Mouse (Mus musculus): ENCODE data around the gene Uspl1. TPM values are rescaled to one million over a fixed set of nuclear protein-coding genes. Genes with fewer than 3 reads are reported as not detected.
A peak's percentile ranks its signal among the peaks of the same experiment; 100 is the strongest.

The Uspl1 gene
- polyA plus RNA-seq, 1 experiment from 2014 or later, result 72.3 TPM

DNA sequence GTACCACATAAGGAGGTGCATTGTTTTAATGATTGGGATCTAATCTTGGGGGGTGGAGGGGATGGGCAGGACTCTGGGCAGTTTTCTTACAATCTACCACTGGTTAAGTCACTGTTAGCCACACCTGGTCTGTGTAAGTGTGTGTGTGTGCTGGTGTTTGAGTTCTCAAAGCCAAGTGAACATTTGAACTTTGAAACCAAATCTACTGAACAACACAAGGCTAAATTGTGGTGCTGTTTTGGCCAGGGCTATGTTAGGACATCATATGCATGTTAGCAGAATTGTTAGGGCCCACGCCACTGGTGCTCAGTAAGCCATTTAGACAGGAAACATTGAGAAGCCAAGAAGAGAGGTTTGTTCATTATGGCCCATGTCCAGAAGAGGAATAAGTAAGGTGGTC lies 14.6 kb downstream of the Uspl1 start:
- no peak for ATAC-seq (ENCODE audit: low FRiP score, low read depth)
- H3K4me2 ChIP-seq (replicated peaks), result no peak overlapping the region

DNA sequence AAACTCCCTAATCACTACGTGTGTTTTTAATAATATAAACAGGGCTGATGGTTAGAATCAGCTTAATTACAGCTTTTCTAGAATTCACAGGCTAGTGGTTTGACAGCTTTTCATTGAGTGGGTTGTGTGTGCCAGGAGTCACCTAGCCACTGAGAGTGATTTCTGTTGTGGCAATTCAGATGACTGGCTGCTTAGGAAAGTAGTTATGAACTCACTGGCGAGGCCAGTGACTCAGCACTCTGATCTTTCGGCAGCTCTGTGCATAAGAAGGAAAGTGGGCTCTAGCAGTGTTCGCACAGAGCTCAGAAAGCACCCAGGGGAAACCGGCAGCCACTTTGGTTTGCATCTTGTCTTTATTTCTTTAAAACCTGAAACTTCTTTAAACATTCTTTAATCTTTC lies 18.8 kb downstream of the Uspl1 start:
- Histone ChIP-seq H3K27ac (replicated peaks) (no peak overlapping the region), H3K4me1 (peaks cover 7% of the 10 kb centered on the region; the same call in 1 of the 2 replicates), H3K4me3 (no peak overlapping the region), H3K9me3 (no peaks in the 10 kb centered on the region), H3K36me3 (peaks cover 68% of the 10 kb centered on the region), H3K9ac (replicated peaks) (no peak overlapping the region), H3K27me3 (no peaks in the 10 kb centered on the region), H3K4me2 (replicated peaks) (no peak overlapping the region)
- ATAC-seq (ENCODE audit: low FRiP score, low read depth), result no peak
- 91% methylated on average over 5 of the region's 5 CpGs for WGBS

More for the DNA sequence above, 14.6 kb downstream of the Uspl1 start:
- Histone ChIP-seq H3K4me3 (no peak overlapping the region), H3K9me3 (no peaks in the 10 kb centered on the region), H3K4me1 (peaks cover 9% of the 10 kb centered on the region; the same call in 1 of the 2 replicates), H3K27ac (replicated peaks) (no peak overlapping the region), H3K27me3 (no peaks in the 10 kb centered on the region), H3K36me3 (peaks cover 76% of the 10 kb centered on the region), H3K9ac (replicated peaks) (no peak overlapping the region)
- 92% methylated on average over 1 of the region's 1 CpGs for WGBS

DNA sequence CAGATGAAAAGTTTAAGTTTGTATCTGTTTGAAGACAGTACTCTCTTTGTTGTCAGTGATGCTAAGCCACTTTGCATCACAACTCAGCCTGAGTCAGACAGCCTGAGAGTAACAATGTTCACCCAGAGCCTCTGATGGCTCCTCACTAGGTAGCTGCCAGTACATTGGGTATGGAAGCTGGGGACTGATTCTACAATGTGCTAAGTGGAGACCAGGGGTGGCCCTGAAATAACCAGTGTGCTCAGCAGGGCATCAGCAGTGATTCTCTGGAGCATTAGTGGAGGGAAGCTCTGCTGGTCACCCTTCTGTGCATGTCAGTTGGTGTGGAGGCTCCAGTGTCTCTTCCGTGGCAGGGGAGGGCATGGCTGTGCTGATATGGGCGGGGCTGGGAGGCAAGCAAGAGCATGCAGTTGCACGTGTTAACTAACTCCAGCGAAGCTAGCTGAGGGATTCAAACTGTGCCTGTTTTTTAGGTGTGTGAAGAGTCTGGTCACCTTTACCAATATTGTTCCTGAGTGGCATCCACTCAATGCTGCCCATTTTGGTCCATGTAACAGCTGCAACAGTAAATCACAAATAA lies 19.7 kb downstream of the Uspl1 start:
- 92% methylated on average over 4 of the region's 4 CpGs for WGBS
- Histone ChIP-seq H3K27me3 (no peaks in the 10 kb centered on the region), H3K4me2 (replicated peaks) (no peak overlapping the region), H3K9me3 (no peaks in the 10 kb centered on the region), H3K36me3 (peaks cover 61% of the 10 kb centered on the region), H3K4me3 (no peak overlapping the region), H3K27ac (replicated peaks) (no peak overlapping the region), H3K9ac (replicated peaks) (no peak overlapping the region), H3K4me1 (peaks cover 9% of the 10 kb centered on the region; the same call in 1 of the 2 replicates)
- no peak for ATAC-seq (ENCODE audit: low FRiP score, low read depth)

DNA sequence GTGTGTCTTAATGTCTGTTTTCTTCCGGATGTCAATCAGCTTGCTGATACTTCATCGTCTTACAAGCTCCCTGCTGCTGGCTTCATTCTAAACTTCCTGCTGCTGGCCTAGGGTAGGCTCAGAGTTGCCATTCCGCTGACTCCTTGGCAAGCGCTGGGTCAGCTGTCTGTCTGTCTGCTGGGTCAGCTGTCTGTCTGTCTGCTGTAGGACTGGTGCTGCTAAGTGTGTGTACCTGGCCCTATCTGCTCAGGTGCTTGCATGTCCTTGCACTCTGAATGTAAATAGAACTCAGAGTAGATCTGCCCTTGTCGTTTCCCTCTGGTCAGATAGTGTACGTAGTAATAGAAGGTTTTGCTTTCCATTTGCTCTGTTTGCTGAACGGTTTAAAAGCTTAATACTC lies 20.7 kb downstream of the Uspl1 start:
- Histone ChIP-seq H3K27ac (replicated peaks) (no peak overlapping the region), H3K27me3 (no peaks in the 10 kb centered on the region), H3K9me3 (no peaks in the 10 kb centered on the region), H3K4me1 (peaks cover 17% of the 10 kb centered on the region), H3K36me3 (peaks cover 53% of the 10 kb centered on the region), H3K9ac (replicated peaks) (no peak overlapping the region), H3K4me3 (no peak overlapping the region), H3K4me2 (replicated peaks) (no peak overlapping the region)
- WGBS, result 87% methylated on average over 7 of the region's 7 CpGs
- ATAC-seq (ENCODE audit: low FRiP score, low read depth), result no peak

DNA sequence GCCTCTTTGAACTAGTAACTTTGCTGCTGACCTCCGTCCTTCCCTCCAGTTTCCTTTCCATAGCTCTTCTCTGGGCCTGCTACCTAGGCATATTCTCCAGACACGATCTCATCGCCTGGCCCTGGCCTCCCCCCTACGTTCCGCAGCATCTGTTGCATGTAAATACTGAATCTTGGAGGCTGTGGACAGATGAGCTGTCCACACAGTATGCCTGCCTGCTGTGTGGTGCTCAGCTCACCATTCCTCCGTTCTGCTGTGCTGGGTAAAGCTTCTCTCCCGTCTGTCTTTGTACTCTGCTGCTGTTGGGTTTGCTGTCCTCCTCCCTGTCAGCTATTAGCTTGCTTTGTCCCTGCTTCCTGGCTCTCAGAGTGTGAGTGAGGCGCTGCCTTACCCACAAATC lies 21.1 kb downstream of the Uspl1 start:
- ATAC-seq (ENCODE audit: low FRiP score, low read depth), result no peak
- Histone ChIP-seq H3K27ac (replicated peaks) (no peak overlapping the region; the same call in 1 of the 2 replicates), H3K36me3 (peaks cover 55% of the 10 kb centered on the region), H3K4me2 (replicated peaks) (no peak overlapping the region), H3K27me3 (no peaks in the 10 kb centered on the region), H3K4me1 (peaks cover 20% of the 10 kb centered on the region), H3K9ac (replicated peaks) (no peak overlapping the region), H3K4me3 (no peak overlapping the region), H3K9me3 (no peaks in the 10 kb centered on the region)
- 76% methylated on average over 8 of the region's 8 CpGs for WGBS

DNA sequence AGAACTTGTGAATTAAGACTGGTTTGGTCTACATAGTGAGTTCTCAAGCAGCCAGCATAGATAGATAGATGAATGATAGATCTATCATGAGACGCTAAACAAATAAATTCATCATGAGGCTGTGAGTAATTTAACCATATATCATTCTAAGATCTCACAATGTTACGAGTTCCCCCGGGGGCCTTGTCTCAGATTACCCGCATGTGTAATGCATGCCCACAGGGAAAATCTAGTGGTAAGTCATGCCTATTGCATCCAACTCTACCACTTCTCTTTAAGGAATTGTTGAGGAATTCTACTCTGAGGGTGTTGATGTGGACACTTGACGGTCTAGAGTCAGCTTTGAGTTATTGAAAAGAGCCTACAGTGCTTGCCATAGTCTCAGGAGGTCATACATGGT lies 22.1 kb downstream of the Uspl1 start:
- peaks cover 24% of the 10 kb centered on the region for H3K4me1 ChIP-seq
- H3K9ac ChIP-seq (replicated peaks), result no peak overlapping the region
- WGBS, result 97% methylated on average over 5 of the region's 5 CpGs
- no peak overlapping the region for H3K4me3 ChIP-seq
- ATAC-seq (ENCODE audit: low FRiP score, low read depth), result no peak
- H3K27ac ChIP-seq (replicated peaks), result no peak overlapping the region
- no peak overlapping the region for H3K4me2 ChIP-seq (replicated peaks)
- no peaks in the 10 kb centered on the region for H3K9me3 ChIP-seq
- no peaks in the 10 kb centered on the region for H3K27me3 ChIP-seq
- H3K36me3 ChIP-seq, result peaks cover 53% of the 10 kb centered on the region

DNA sequence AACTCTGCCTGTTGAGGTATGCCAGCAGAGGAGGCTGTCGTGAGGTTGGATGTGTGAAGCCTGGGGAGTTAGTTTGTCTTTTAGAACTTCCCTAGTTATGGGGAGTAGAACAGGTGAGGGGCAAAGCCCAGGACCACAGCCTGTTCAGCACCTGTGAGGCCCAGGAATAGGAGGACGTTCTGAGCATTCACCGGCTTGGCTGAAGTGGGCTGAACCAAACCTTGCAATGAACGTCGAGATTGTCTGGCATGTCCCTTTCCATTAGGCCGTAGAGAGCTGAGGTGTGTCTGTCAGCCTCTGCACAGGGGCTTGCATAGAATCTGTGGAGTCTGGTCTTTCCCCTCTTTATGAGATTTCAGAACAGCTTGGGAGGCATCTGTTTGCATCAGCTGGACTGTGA lies 23.5 kb downstream of the Uspl1 start:
- WGBS, result 69% methylated on average over 6 of the region's 6 CpGs
- H3K4me1 ChIP-seq, result peaks cover 24% of the 10 kb centered on the region
- no peak for ATAC-seq (ENCODE audit: low FRiP score, low read depth)
- H3K36me3 ChIP-seq, result peaks cover 52% of the 10 kb centered on the region
- H3K27me3 ChIP-seq, result no peaks in the 10 kb centered on the region
- H3K4me3 ChIP-seq, result no peak overlapping the region
- H3K4me2 ChIP-seq (replicated peaks), result no peak overlapping the region
- H3K27ac ChIP-seq (replicated peaks), result peak overlapping the region; percentile 35; the same call in 1 of the 2 replicates
- no peak overlapping the region for H3K9ac ChIP-seq (replicated peaks)
- H3K9me3 ChIP-seq, result no peaks in the 10 kb centered on the region

DNA sequence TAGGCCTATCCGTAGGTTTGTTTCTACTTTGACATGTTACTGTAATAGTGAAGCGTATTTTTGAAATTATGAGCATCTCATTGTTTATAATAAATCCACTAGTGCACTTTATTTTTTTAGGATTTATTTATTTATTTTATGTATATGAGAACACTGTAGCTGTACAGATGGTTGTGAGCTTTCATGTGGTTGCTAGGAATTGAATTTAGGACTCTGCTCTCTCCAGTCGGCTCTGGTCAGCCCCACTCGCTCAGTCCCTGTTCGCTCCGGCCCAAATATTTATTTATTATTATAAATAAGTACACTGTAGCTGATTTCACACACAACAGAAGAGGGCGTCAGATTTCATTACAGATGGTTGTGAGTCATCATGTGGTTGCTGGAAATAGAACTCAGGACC lies 24.6 kb downstream of the Uspl1 start:
- no peak overlapping the region for H3K4me3 ChIP-seq
- peak; percentile 23; the same call in 1 of the 2 replicates for ATAC-seq (ENCODE audit: low FRiP score, low read depth)
- no peaks in the 10 kb centered on the region for H3K27me3 ChIP-seq
- peaks cover 52% of the 10 kb centered on the region for H3K36me3 ChIP-seq
- H3K4me1 ChIP-seq, result peaks cover 24% of the 10 kb centered on the region
- no peak overlapping the region for H3K4me2 ChIP-seq (replicated peaks)
- H3K9ac ChIP-seq (replicated peaks), result no peak overlapping the region
- H3K27ac ChIP-seq (replicated peaks), result peak overlapping the region; percentile 73
- 66% methylated on average over 7 of the region's 7 CpGs for WGBS
- H3K9me3 ChIP-seq, result no peaks in the 10 kb centered on the region

DNA sequence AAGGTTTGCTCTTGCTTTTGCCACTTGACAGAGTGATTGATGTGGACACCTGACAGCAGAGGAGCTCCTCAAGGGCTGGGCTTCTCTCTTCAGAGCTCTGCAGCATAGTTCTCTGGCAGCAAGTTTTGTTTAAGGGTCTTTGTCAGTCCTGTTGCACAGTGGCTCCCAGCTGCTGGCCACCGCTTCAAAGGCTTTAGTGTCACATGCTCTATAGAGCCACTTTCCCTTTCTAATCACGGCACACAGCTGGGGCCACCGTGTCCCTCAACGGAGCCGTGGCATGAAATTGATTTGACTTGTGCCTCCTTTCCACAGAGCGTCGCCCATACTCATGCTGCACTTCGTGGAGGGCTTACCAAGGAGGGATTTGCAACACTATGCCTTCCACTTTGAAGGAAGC lies 25.2 kb downstream of the Uspl1 start:
- peak; percentile 96 for ATAC-seq (ENCODE audit: low FRiP score, low read depth)
- H3K4me2 ChIP-seq (replicated peaks), result no peak overlapping the region
- peak overlapping the region; percentile 73 for H3K27ac ChIP-seq (replicated peaks)
- no peak overlapping the region for H3K4me3 ChIP-seq
- no peaks in the 10 kb centered on the region for H3K9me3 ChIP-seq
- no peaks in the 10 kb centered on the region for H3K27me3 ChIP-seq
- WGBS, result 28% methylated on average over 8 of the region's 8 CpGs
- peaks cover 52% of the 10 kb centered on the region for H3K36me3 ChIP-seq
- peaks cover 24% of the 10 kb centered on the region for H3K4me1 ChIP-seq
- H3K9ac ChIP-seq (replicated peaks), result no peak overlapping the region

DNA sequence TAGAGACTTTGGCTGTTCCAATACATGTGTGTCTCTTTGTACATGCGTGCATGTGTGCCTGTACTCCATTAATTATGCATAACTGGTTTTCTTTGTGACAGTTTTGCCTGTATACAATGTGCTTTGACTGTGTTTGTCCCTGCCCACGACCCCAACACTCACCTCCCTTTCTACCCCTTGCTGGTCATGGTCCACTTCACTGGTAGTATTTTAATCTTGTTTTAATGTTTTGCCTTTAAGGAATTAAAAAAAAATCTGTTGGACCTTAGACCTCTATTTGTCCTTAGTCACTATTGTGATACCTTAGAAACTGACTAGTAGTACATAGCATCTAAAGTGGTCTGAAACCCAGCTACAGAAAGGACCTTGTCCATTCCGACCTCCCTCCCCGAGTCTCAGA lies 26.9 kb downstream of the Uspl1 start:
- Histone ChIP-seq H3K4me2 (replicated peaks) (no peak overlapping the region), H3K9ac (replicated peaks) (no peak overlapping the region), H3K4me3 (no peak overlapping the region), H3K27me3 (no peaks in the 10 kb centered on the region), H3K9me3 (no peaks in the 10 kb centered on the region), H3K36me3 (peaks cover 55% of the 10 kb centered on the region), H3K27ac (replicated peaks) (no peak overlapping the region), H3K4me1 (peaks cover 24% of the 10 kb centered on the region)
- ATAC-seq (ENCODE audit: low FRiP score, low read depth), result no peak
- WGBS, result 71% methylated on average over 4 of the region's 4 CpGs

DNA sequence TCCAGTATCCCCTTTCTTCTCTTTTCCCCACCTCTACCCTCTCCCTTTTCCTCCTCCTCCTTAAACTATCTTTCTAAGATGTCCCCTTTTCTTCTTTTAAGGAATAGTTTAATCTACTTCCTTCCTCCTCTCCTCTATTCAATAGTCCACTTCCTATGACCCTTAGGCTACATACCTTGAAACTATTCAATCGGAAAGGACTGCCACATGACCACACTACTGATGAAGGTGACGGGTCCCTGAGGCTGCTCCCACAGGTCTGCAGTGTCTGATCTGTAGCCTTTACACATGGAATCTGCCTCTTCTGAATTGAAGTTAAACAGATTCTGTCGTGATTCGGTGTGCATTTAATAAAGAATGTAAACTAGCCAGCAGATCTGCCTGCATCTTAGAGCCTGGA lies 28.7 kb downstream of the Uspl1 start:
- H3K9ac ChIP-seq (replicated peaks), result no peak overlapping the region
- no peaks in the 10 kb centered on the region for H3K27me3 ChIP-seq
- peaks cover 18% of the 10 kb centered on the region for H3K4me1 ChIP-seq
- H3K9me3 ChIP-seq, result no peaks in the 10 kb centered on the region
- H3K4me2 ChIP-seq (replicated peaks), result no peak overlapping the region
- ATAC-seq (ENCODE audit: low FRiP score, low read depth), result no peak
- no peak overlapping the region for H3K4me3 ChIP-seq
- WGBS, result 89% methylated on average over 4 of the region's 4 CpGs
- H3K36me3 ChIP-seq, result peaks cover 69% of the 10 kb centered on the region
- no peak overlapping the region for H3K27ac ChIP-seq (replicated peaks)

DNA sequence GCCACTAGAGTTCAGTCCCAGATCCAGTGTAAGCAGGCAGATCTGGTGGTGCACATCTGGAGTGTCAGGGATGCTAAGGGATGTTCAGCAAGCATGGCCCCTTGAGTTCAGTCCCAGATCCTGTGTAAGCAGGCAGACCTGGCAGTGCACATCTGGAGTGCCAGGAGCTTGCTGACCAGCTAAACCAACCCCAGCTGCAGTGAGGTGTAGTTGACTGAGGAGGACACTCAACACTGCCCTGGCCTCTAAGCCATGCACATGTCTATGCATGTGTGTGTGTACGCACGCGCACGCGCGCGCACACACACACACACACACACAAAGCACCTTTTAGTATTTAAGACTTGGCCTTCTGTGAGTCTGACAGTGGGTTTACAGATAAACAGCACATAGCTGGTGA lies 31.4 kb downstream of the Uspl1 start:
- no peak overlapping the region for H3K27ac ChIP-seq (replicated peaks)
- H3K4me1 ChIP-seq, result peaks cover 1% of the 10 kb centered on the region; the same call in 1 of the 2 replicates
- no peak overlapping the region for H3K9ac ChIP-seq (replicated peaks)
- H3K9me3 ChIP-seq, result no peaks in the 10 kb centered on the region
- H3K36me3 ChIP-seq, result peaks cover 62% of the 10 kb centered on the region
- no peak overlapping the region for H3K4me3 ChIP-seq
- H3K4me2 ChIP-seq (replicated peaks), result no peak overlapping the region
- H3K27me3 ChIP-seq, result no peaks in the 10 kb centered on the region
- 100% methylated on average over 7 of the region's 7 CpGs for WGBS
- no peak for ATAC-seq (ENCODE audit: low FRiP score, low read depth)

Measured in midbrain, embryonic 12.5 days (tissue).